Mouse (Mus musculus) neural tube, embryonic 12.5 days (tissue): ENCODE measurements at regions not wholly inside any gene's neighbourhood (a gene's known extent, or its start where the extent isn't known, plus 50 kb on each side); places are given as distances from the start of the nearest gene placed in this dataset.

Experiments used
- ATAC-seq: fragments of 200-750 bp; cut with Nextera tagmentation; 2 replicates; pipeline ENCODE4 v1.8.0; 2017; ENCODE audit warnings: low read depth, mild to moderate bottlenecking, moderate TSS enrichment, moderate library complexity; ENCODE audit not compliant: low FRiP score
- H3K27ac ChIP-seq: fragments of 300-500 bp; sonication (generic); 2 replicates; pipeline ENCODE4 v1.5.1; 2016
- H3K27me3 ChIP-seq: fragments of 300-500 bp; sonication (generic); replicated peaks from 2 replicates; pipeline ENCODE4 v1.6.1; 2016; ENCODE audit warnings: mild to moderate bottlenecking
- H3K36me3 ChIP-seq: fragments of 300-500 bp; sonication (generic); 2 replicates; pipeline ENCODE4 v1.6.1; 2016; ENCODE audit warnings: mild to moderate bottlenecking
- H3K4me1 ChIP-seq: fragments of 300-500 bp; sonication (generic); 2 replicates; pipeline ENCODE4 v1.6.1; 2016
- H3K4me2 ChIP-seq: fragments of 300-500 bp; sonication (generic); replicated peaks from 2 replicates; pipeline ENCODE4 v1.6.1; 2016; ENCODE audit warnings: mild to moderate bottlenecking
- H3K4me3 ChIP-seq: fragments of 300-500 bp; sonication (generic); 2 replicates; pipeline ENCODE4 v1.5.1; 2016
- H3K9ac ChIP-seq: fragments of 300-500 bp; sonication (generic); 2 replicates; pipeline ENCODE4 v1.6.1; 2016; ENCODE audit warnings: mild to moderate bottlenecking
- H3K9me3 ChIP-seq: fragments of 300-500 bp; sonication (generic); 2 replicates; pipeline ENCODE4 v1.6.1; 2016; ENCODE audit warnings: mild to moderate bottlenecking
- WGBS: fragments of 180-500 bp; shearing (Covaris S2); methylation state at CpG from one replicate; pipeline ENCODE4 v1.1.7; 2016; 5-methylcytosine and 5-hydroxymethylcytosine counted together

- Histone ChIP-seq H3K27ac (no peak overlapping the region), H3K27me3 (no peaks in the 10 kb centered on the region), H3K9ac (no peak overlapping the region), H3K4me2 (no peak overlapping the region), H3K4me1 (no peaks in the 10 kb centered on the region), H3K9me3 (no peaks in the 10 kb centered on the region), H3K4me3 (no peak overlapping the region), H3K36me3 (no peaks in the 10 kb centered on the region)
- ATAC-seq: no peak
- WGBS: 73% methylated on average over 4 of the region's 4 CpGs
Observed at GRCm38 (mm10) chr12:39952854-39953253, 85.0 kb downstream of the Arl4a start.

GRCm38 (mm10) chr12:39951911-39952310 lies 85.9 kb downstream of the Arl4a start:
- no peaks in the 10 kb centered on the region for H3K9me3 ChIP-seq
- no peak for ATAC-seq
- H3K36me3 ChIP-seq: no peaks in the 10 kb centered on the region
- WGBS: 92% methylated on average over 6 of the region's 6 CpGs
- no peak overlapping the region for H3K27ac ChIP-seq
- no peaks in the 10 kb centered on the region for H3K4me1 ChIP-seq
- no peak overlapping the region for H3K4me2 ChIP-seq
- H3K4me3 ChIP-seq: no peak overlapping the region
- no peaks in the 10 kb centered on the region for H3K27me3 ChIP-seq
- no peak overlapping the region for H3K9ac ChIP-seq

GRCm38 (mm10) chr12:39950270-39950801 lies 87.5 kb downstream of the Arl4a start:
- no peak for ATAC-seq
- 88% methylated on average over 7 of the region's 7 CpGs for WGBS
- Histone ChIP-seq H3K4me3 (no peak overlapping the region), H3K4me2 (no peak overlapping the region), H3K9ac (no peak overlapping the region), H3K4me1 (no peaks in the 10 kb centered on the region), H3K27me3 (no peaks in the 10 kb centered on the region), H3K27ac (no peak overlapping the region), H3K36me3 (no peaks in the 10 kb centered on the region), H3K9me3 (no peaks in the 10 kb centered on the region)

GRCm38 (mm10) chr12:39942910-39943309 lies 94.9 kb downstream of the Arl4a start:
- Histone ChIP-seq H3K9me3 (no peaks in the 10 kb centered on the region), H3K27ac (no peak overlapping the region), H3K36me3 (no peaks in the 10 kb centered on the region), H3K4me2 (no peak overlapping the region), H3K4me1 (no peaks in the 10 kb centered on the region), H3K4me3 (no peak overlapping the region), H3K27me3 (no peaks in the 10 kb centered on the region), H3K9ac (no peak overlapping the region)
- 78% methylated on average over 5 of the region's 5 CpGs for WGBS
- no peak for ATAC-seq

GRCm38 (mm10) chr12:39941162-39941561 lies 96.7 kb downstream of the Arl4a start:
- no peak overlapping the region for H3K9ac ChIP-seq
- no peak for ATAC-seq
- 100% methylated on average over 1 of the region's 1 CpGs for WGBS
- no peaks in the 10 kb centered on the region for H3K4me1 ChIP-seq
- no peak overlapping the region for H3K4me2 ChIP-seq
- no peaks in the 10 kb centered on the region for H3K27me3 ChIP-seq
- no peak overlapping the region for H3K27ac ChIP-seq
- H3K4me3 ChIP-seq: no peak overlapping the region
- H3K36me3 ChIP-seq: no peaks in the 10 kb centered on the region
- H3K9me3 ChIP-seq: no peaks in the 10 kb centered on the region

GRCm38 (mm10) chr12:39939017-39939416 lies 98.8 kb downstream of the Arl4a start:
- H3K9me3 ChIP-seq: no peaks in the 10 kb centered on the region
- no peaks in the 10 kb centered on the region for H3K27me3 ChIP-seq
- no peak overlapping the region for H3K4me2 ChIP-seq
- H3K4me1 ChIP-seq: no peaks in the 10 kb centered on the region
- ATAC-seq: no peak
- no peak overlapping the region for H3K9ac ChIP-seq
- no peak overlapping the region for H3K4me3 ChIP-seq
- no peak overlapping the region for H3K27ac ChIP-seq
- no peaks in the 10 kb centered on the region for H3K36me3 ChIP-seq

GRCm38 (mm10) chr12:39938211-39938610 lies 99.6 kb downstream of the Arl4a start:
- no peak for ATAC-seq
- no peak overlapping the region for H3K4me2 ChIP-seq
- H3K4me1 ChIP-seq: no peaks in the 10 kb centered on the region
- no peak overlapping the region for H3K9ac ChIP-seq
- H3K4me3 ChIP-seq: no peak overlapping the region
- 91% methylated on average over 2 of the region's 2 CpGs for WGBS
- no peaks in the 10 kb centered on the region for H3K27me3 ChIP-seq
- no peak overlapping the region for H3K27ac ChIP-seq
- no peaks in the 10 kb centered on the region for H3K9me3 ChIP-seq
- H3K36me3 ChIP-seq: no peaks in the 10 kb centered on the region

GRCm38 (mm10) chr12:39936331-39936730 lies 101.5 kb downstream of the Arl4a start:
- no peak overlapping the region for H3K4me2 ChIP-seq
- no peaks in the 10 kb centered on the region for H3K36me3 ChIP-seq
- H3K27me3 ChIP-seq: no peaks in the 10 kb centered on the region
- ATAC-seq: no peak
- H3K4me1 ChIP-seq: no peaks in the 10 kb centered on the region
- WGBS: 75% methylated on average over 11 of the region's 11 CpGs
- H3K27ac ChIP-seq: no peak overlapping the region
- no peaks in the 10 kb centered on the region for H3K9me3 ChIP-seq
- H3K4me3 ChIP-seq: no peak overlapping the region
- no peak overlapping the region for H3K9ac ChIP-seq

- 90% methylated on average over 12 of the region's 12 CpGs for WGBS
- Histone ChIP-seq H3K9ac (no peak overlapping the region), H3K36me3 (no peaks in the 10 kb centered on the region), H3K4me1 (no peaks in the 10 kb centered on the region), H3K4me2 (no peak overlapping the region), H3K9me3 (no peaks in the 10 kb centered on the region), H3K4me3 (no peak overlapping the region), H3K27ac (no peak overlapping the region), H3K27me3 (no peaks in the 10 kb centered on the region)
- no peak for ATAC-seq
Observed at GRCm38 (mm10) chr12:39935775-39936174, 102.0 kb downstream of the Arl4a start.

GRCm38 (mm10) chr12:39934877-39935276 lies 102.9 kb downstream of the Arl4a start:
- Histone ChIP-seq H3K4me1 (no peaks in the 10 kb centered on the region), H3K4me2 (no peak overlapping the region), H3K36me3 (no peaks in the 10 kb centered on the region), H3K27ac (no peak overlapping the region), H3K9me3 (no peaks in the 10 kb centered on the region), H3K9ac (no peak overlapping the region), H3K27me3 (no peaks in the 10 kb centered on the region), H3K4me3 (no peak overlapping the region)
- no peak for ATAC-seq
- 88% methylated on average over 4 of the region's 4 CpGs for whole genome bisulfite sequencing

- 91% methylated on average over 1 of the region's 1 CpGs for WGBS
- no peak overlapping the region for H3K9ac ChIP-seq
- no peaks in the 10 kb centered on the region for H3K4me1 ChIP-seq
- no peak overlapping the region for H3K4me2 ChIP-seq
- H3K27me3 ChIP-seq: no peaks in the 10 kb centered on the region
- no peaks in the 10 kb centered on the region for H3K36me3 ChIP-seq
- H3K4me3 ChIP-seq: no peak overlapping the region
- H3K9me3 ChIP-seq: no peaks in the 10 kb centered on the region
- ATAC-seq: no peak
- H3K27ac ChIP-seq: no peak overlapping the region
Observed at GRCm38 (mm10) chr12:39931251-39931650, 106.6 kb downstream of the Arl4a start.

GRCm38 (mm10) chr12:39927902-39928301 lies 109.9 kb downstream of the Arl4a start:
- H3K4me2 ChIP-seq: no peak overlapping the region
- H3K9ac ChIP-seq: no peak overlapping the region
- no peak for ATAC-seq
- H3K4me3 ChIP-seq: no peak overlapping the region
- no peaks in the 10 kb centered on the region for H3K4me1 ChIP-seq
- no peaks in the 10 kb centered on the region for H3K9me3 ChIP-seq
- H3K27ac ChIP-seq: no peak overlapping the region
- no peaks in the 10 kb centered on the region for H3K36me3 ChIP-seq
- no peaks in the 10 kb centered on the region for H3K27me3 ChIP-seq

- Histone ChIP-seq H3K4me3 (no peak overlapping the region), H3K27ac (no peak overlapping the region), H3K9ac (no peak overlapping the region), H3K27me3 (no peaks in the 10 kb centered on the region), H3K36me3 (no peaks in the 10 kb centered on the region), H3K9me3 (no peaks in the 10 kb centered on the region), H3K4me2 (no peak overlapping the region), H3K4me1 (no peaks in the 10 kb centered on the region)
- WGBS: 84% methylated on average over 8 of the region's 8 CpGs
- no peak for ATAC-seq
Observed at GRCm38 (mm10) chr12:39927014-39927413, 110.8 kb downstream of the Arl4a start.
